Mouse (Mus musculus) liver, embryonic 14.5 days (tissue): ENCODE measurements at regions not wholly inside any gene's neighbourhood (a gene's known extent, or its start where the extent isn't known, plus 50 kb on each side); places are given as distances from the start of the nearest gene placed in this dataset.

Experiments used
- ATAC-seq: fragments of 200-750 bp; cut with Nextera tagmentation; 2 replicates; pipeline ENCODE4 v1.8.0; 2017; ENCODE audit warnings: moderate number of reproducible peaks, mild to moderate bottlenecking, moderate library complexity; ENCODE audit not compliant: insufficient read depth
- DNase-seq, 3 experiments: peaks; one replicate each; pipeline ENCODE4 v3.0.0-alpha.2; 2012 to 2013; ENCODE audit warnings: low read depth in 3 of 3, low spot score in 3 of 3
- H3K27ac ChIP-seq: fragments of 300-500 bp; sonication (generic); 2 replicates; pipeline ENCODE4 v1.5.1; 2014; ENCODE audit warnings: moderate library complexity, mild to moderate bottlenecking, control low read depth, inconsistent platforms
- H3K27me3 ChIP-seq: fragments of 300-500 bp; sonication (generic); 2 replicates; pipeline ENCODE4 v1.6.1; 2014; ENCODE audit warnings: mild to moderate bottlenecking, low read length, moderate library complexity; ENCODE audit not compliant: control insufficient read depth, insufficient read depth
- H3K36me3 ChIP-seq: fragments of 300-500 bp; sonication (generic); replicated peaks from 2 replicates; pipeline ENCODE4 v1.6.1; 2014; ENCODE audit warnings: low read depth; ENCODE audit not compliant: control insufficient read depth, insufficient read depth
- H3K4me1 ChIP-seq, 2 experiments: fragments of 200-500 bp in 1 of 2; fragments of 300-500 bp in 1 of 2; sonication (generic) in 1 of 2; replicated peaks; 2 replicates each; pipeline ENCODE4 v1.6.1; 2012 to 2014; ENCODE audit warnings: antibody characterized with exemption in 1 of 2, inconsistent platforms in 1 of 2, low read length in 1 of 2; ENCODE audit not compliant: control insufficient read depth in 2 of 2, insufficient read depth in 2 of 2
- H3K4me2 ChIP-seq: fragments of 300-500 bp; sonication (generic); 2 replicates; pipeline ENCODE4 v1.6.1; 2014; ENCODE audit warnings: low read depth, mild to moderate bottlenecking, control low read depth, moderate library complexity
- H3K4me3 ChIP-seq, 2 experiments: fragments of 200-500 bp in 1 of 2; fragments of 300-500 bp in 1 of 2; sonication (generic) in 1 of 2; 2 replicates each; pipeline ENCODE4 v1.5.1; 2012 to 2014; ENCODE audit warnings: low read depth in 2 of 2, low read length in 2 of 2, mild to moderate bottlenecking in 2 of 2, control low read depth in 1 of 2, inconsistent platforms in 1 of 2, moderate library complexity in 1 of 2; ENCODE audit not compliant: insufficient read depth in 1 of 2
- H3K9ac ChIP-seq: fragments of 300-500 bp; sonication (generic); replicated peaks from 2 replicates; pipeline ENCODE4 v1.6.1; 2014; ENCODE audit warnings: mild to moderate bottlenecking, control low read depth, moderate library complexity
- H3K9me3 ChIP-seq: fragments of 300-500 bp; sonication (generic); 2 replicates; pipeline ENCODE4 v1.6.1; 2016; ENCODE audit warnings: low read length, mixed read lengths; ENCODE audit not compliant: control insufficient read depth
- CTCF ChIP-seq: IDR thresholded peaks from 2 replicates; pipeline ENCODE4 v1.5.1; 2016; ENCODE audit warnings: antibody characterized with exemption, low read depth, control low read depth
- EP300 ChIP-seq: IDR thresholded peaks from 2 replicates; pipeline ENCODE4 v1.6.1; 2016; ENCODE audit warnings: antibody characterized with exemption, low read depth
- WGBS: fragments of 180-500 bp; shearing (Covaris S2); extraction: QIAGEN DNeasy Blood & Tissue Kit; methylation state at CpG from one replicate; pipeline ENCODE4 v1.1.7; 2014; ENCODE audit not compliant: insufficient replicate concordance; 5-methylcytosine and 5-hydroxymethylcytosine counted together

GRCm38 (mm10) chr13:84748331-84748730 lies 440.9 kb upstream of the Ccnh start:
- WGBS = 79% methylated on average over 2 of the region's 2 CpGs
- no peak overlapping the region for H3K4me3 ChIP-seq
- H3K4me1 ChIP-seq = no peaks in the 10 kb centered on the region
- no peak for TF ChIP-seq EP300
- TF ChIP-seq CTCF = no peak
- ATAC-seq = no peak
- H3K9ac ChIP-seq = no peak overlapping the region
- no peaks in the 10 kb centered on the region for H3K36me3 ChIP-seq
- no peak overlapping the region for H3K4me2 ChIP-seq
- no peak overlapping the region for H3K27ac ChIP-seq
- DNase-seq = no peak
- H3K27me3 ChIP-seq = no peaks in the 10 kb centered on the region
- no peaks in the 10 kb centered on the region for H3K9me3 ChIP-seq

GRCm38 (mm10) chr13:84749214-84749613 lies 440.0 kb upstream of the Ccnh start:
- no peak overlapping the region for H3K9ac ChIP-seq
- H3K4me1 ChIP-seq = no peaks in the 10 kb centered on the region
- TF ChIP-seq EP300 (no peak), CTCF (no peak)
- no peak overlapping the region for H3K4me2 ChIP-seq
- H3K27me3 ChIP-seq = no peaks in the 10 kb centered on the region
- no peaks in the 10 kb centered on the region for H3K9me3 ChIP-seq
- no peaks in the 10 kb centered on the region for H3K36me3 ChIP-seq
- ATAC-seq (no peak), DNase-seq (no peak)
- H3K27ac ChIP-seq = no peak overlapping the region
- WGBS = 67% methylated on average over 1 of the region's 1 CpGs
- no peak overlapping the region for H3K4me3 ChIP-seq

GRCm38 (mm10) chr13:84750136-84750535 lies 439.1 kb upstream of the Ccnh start:
- no peak for DNase-seq
- no peak overlapping the region for H3K4me3 ChIP-seq
- no peaks in the 10 kb centered on the region for H3K36me3 ChIP-seq
- H3K9me3 ChIP-seq = no peaks in the 10 kb centered on the region
- no peak overlapping the region for H3K9ac ChIP-seq
- no peak for ATAC-seq
- no peak overlapping the region for H3K27ac ChIP-seq
- H3K4me2 ChIP-seq = no peak overlapping the region
- H3K4me1 ChIP-seq = no peaks in the 10 kb centered on the region
- no peak for TF ChIP-seq EP300
- no peak for TF ChIP-seq CTCF
- no peaks in the 10 kb centered on the region for H3K27me3 ChIP-seq
- 56% methylated on average over 2 of the region's 2 CpGs for WGBS

GRCm38 (mm10) chr13:84751576-84752490 lies 437.4 kb upstream of the Ccnh start:
- Histone ChIP-seq H3K27ac (no peak overlapping the region), H3K4me2 (no peak overlapping the region), H3K36me3 (no peaks in the 10 kb centered on the region), H3K4me3 (no peak overlapping the region), H3K9ac (no peak overlapping the region), H3K27me3 (no peaks in the 10 kb centered on the region), H3K9me3 (no peaks in the 10 kb centered on the region), H3K4me1 (no peaks in the 10 kb centered on the region)
- DNase-seq (no peak), ATAC-seq (no peak)
- no peak for TF ChIP-seq CTCF
- TF ChIP-seq EP300 = no peak
- 48% methylated on average over 2 of the region's 2 CpGs for WGBS

GRCm38 (mm10) chr13:84752491-84752820 lies 436.8 kb upstream of the Ccnh start:
- TF ChIP-seq EP300 (no peak), CTCF (no peak)
- Histone ChIP-seq H3K4me2 (no peak overlapping the region), H3K9me3 (no peaks in the 10 kb centered on the region), H3K27ac (no peak overlapping the region), H3K27me3 (no peaks in the 10 kb centered on the region), H3K4me3 (no peak overlapping the region), H3K4me1 (no peaks in the 10 kb centered on the region), H3K36me3 (no peaks in the 10 kb centered on the region), H3K9ac (no peak overlapping the region)
- 51% methylated on average over 4 of the region's 4 CpGs for WGBS
- ATAC-seq (no peak), DNase-seq (no peak)
